Mouse (Mus musculus): ENCODE data around the gene Ormdl2.

Gene Ormdl2

GRCm38 (mm10) chr10:128821358-128822056 lies at the start of gene Ormdl2:
Ormdl2 (minus strand) TSS chr10:128821645.
- in situ Hi-C loops (cut with MboI, MseI), result loop anchor here in 1 of 2 experiments (5.0 kb wide), 1 partner anchor 69 kb away; no protein-coding TSS in a partner anchor

- in situ Hi-C loops (cut with MboI, MseI), result no loop called here
These were observed 48.9 kb upstream of the Ormdl2 start for GRCm38 (mm10) chr10:128870341-128870740.

- in situ Hi-C loops (cut with MboI, MseI), result no loop called here
These were observed 45.1 kb upstream of the Ormdl2 start for GRCm38 (mm10) chr10:128866518-128866917.

- in situ Hi-C loops (cut with MboI, MseI), result no loop called here
These were observed 44.6 kb upstream of the Ormdl2 start for GRCm38 (mm10) chr10:128866042-128866441.

- in situ Hi-C loops (cut with MboI, MseI), result no loop called here
These were observed 39.7 kb upstream of the Ormdl2 start for GRCm38 (mm10) chr10:128861176-128861575.

- in situ Hi-C loops (cut with MboI, MseI), result no loop called here
These were observed 28.9 kb upstream of the Ormdl2 start for GRCm38 (mm10) chr10:128850339-128850738.

- in situ Hi-C loops (cut with MboI, MseI), result loop anchor here (5.0 kb wide), 1 partner anchor 39 kb away; no protein-coding TSS in a partner anchor
These were observed 27.0 kb upstream of the Ormdl2 start for GRCm38 (mm10) chr10:128848426-128848825.

- in situ Hi-C loops (cut with MboI, MseI), result loop anchor here (5.0 kb wide), 1 partner anchor 41 kb away; no protein-coding TSS in a partner anchor
These were observed 25.2 kb upstream of the Ormdl2 start for GRCm38 (mm10) chr10:128846664-128847063.

GRCm38 (mm10) chr10:128845516-128845915 lies 24.1 kb upstream of the Ormdl2 start:
- in situ Hi-C loops (cut with MboI, MseI), result loop anchor here (5.0 kb wide), 1 partner anchor 42 kb away; no protein-coding TSS in a partner anchor

- in situ Hi-C loops (cut with MboI, MseI), result no loop called here
These were observed 21.8 kb upstream of the Ormdl2 start for GRCm38 (mm10) chr10:128843260-128843659.

GRCm38 (mm10) chr10:128840612-128841011 lies 19.2 kb upstream of the Ormdl2 start:
- in situ Hi-C loops (cut with MboI, MseI), result no loop called here

GRCm38 (mm10) chr10:128839434-128839833 lies 18.0 kb upstream of the Ormdl2 start:
- in situ Hi-C loops (cut with MboI, MseI), result no loop called here

- in situ Hi-C loops (cut with MboI, MseI), result no loop called here
These were observed 16.0 kb upstream of the Ormdl2 start for GRCm38 (mm10) chr10:128837400-128837799.

GRCm38 (mm10) chr10:128823821-128824220 lies 2.4 kb upstream of the Ormdl2 start:
- in situ Hi-C loops (cut with MboI, MseI), result loop anchor here in 1 of 2 experiments (5.0 kb wide), 1 partner anchor 72 kb away; no protein-coding TSS in a partner anchor

- in situ Hi-C loops (cut with MboI, MseI), result loop anchor here in 1 of 2 experiments (5.0 kb wide), 1 partner anchor 71 kb away; no protein-coding TSS in a partner anchor
These were observed 1.6 kb upstream of the Ormdl2 start for GRCm38 (mm10) chr10:128823087-128823486.

GRCm38 (mm10) chr10:128822135-128822534 lies 690 bp upstream of the Ormdl2 start:
- in situ Hi-C loops (cut with MboI, MseI), result loop anchor here in 1 of 2 experiments (5.0 kb wide), 1 partner anchor 70 kb away; no protein-coding TSS in a partner anchor

- in situ Hi-C loops (cut with MboI, MseI), result loop anchor here in 1 of 2 experiments (5.0 kb wide), 1 partner anchor 68 kb away; no protein-coding TSS in a partner anchor
These were observed 1.2 kb downstream of the Ormdl2 start for GRCm38 (mm10) chr10:128820217-128820616.

GRCm38 (mm10) chr10:128817033-128817432 lies 4.4 kb downstream of the Ormdl2 start, which contains the start of gene Sarnp:
Sarnp (plus strand) TSS chr10:128817333.
- in situ Hi-C loops (cut with MboI, MseI), result no loop called here

- in situ Hi-C loops (cut with MboI, MseI), result no loop called here
These were observed 14.4 kb downstream of the Ormdl2 start for GRCm38 (mm10) chr10:128807018-128807417.

- in situ Hi-C loops (cut with MboI, MseI), result no loop called here
These were observed 15.4 kb downstream of the Ormdl2 start for GRCm38 (mm10) chr10:128806086-128806485.

- in situ Hi-C loops (cut with MboI, MseI), result no loop called here
These were observed 16.1 kb downstream of the Ormdl2 start for GRCm38 (mm10) chr10:128805092-128806000.

Data from T-helper 17 cell (primary cell).